Comparison of ENCODE assay signal across 17 mouse cellular contexts in genomic region chr4:44641831-44642587, GRCm38 (mm10).
DNase-seq lines count a peak whose midpoint lies in the region; ATAC-seq lines count a peak whose summit lies in the region.
"Had no signal": no experiment of that assay in that cellular context is flagged by ENCODE, and none has a peak within 500 bp of the region (broad histone marks: within the 10 kb centered on the region; RNA-seq: fewer than 3 reads in every experiment).

No protein-coding gene starts in this region.

- no peak overlapping the region for H3K4me3 ChIP-seq in neural tube, embryonic 11.5 days (ENCODE audit: low read depth, low read length)
- H3K4me3 ChIP-seq: heart, embryonic 10.5 days; liver, embryonic 13.5 days had no signal

- no peak overlapping the region for H3K9ac ChIP-seq in neural tube, embryonic 11.5 days (ENCODE audit: low read length)
- H3K9ac ChIP-seq: forebrain, postnatal 0 days; liver, embryonic 13.5 days had no signal

- no peaks in the 10 kb centered on the region for H3K27me3 ChIP-seq in neural tube, embryonic 11.5 days (ENCODE audit: control insufficient read depth, insufficient read depth, low read length)
- H3K27me3 ChIP-seq: liver, embryonic 13.5 days had no signal

- H3K27ac ChIP-seq in neural tube, embryonic 11.5 days (ENCODE audit: low read depth, low read length), result no peak overlapping the region; the same call in 1 of the 2 replicates
- H3K27ac ChIP-seq: heart, embryonic 10.5 days; liver, embryonic 13.5 days had no signal

- peak; percentile 77 for ATAC-seq in neural tube, embryonic 11.5 days (ENCODE audit: insufficient read depth, low FRiP score, low TSS enrichment)
- ATAC-seq: forebrain, postnatal 0 days; intestine, postnatal 0 days had no signal

- H3K4me1 ChIP-seq in neural tube, embryonic 11.5 days (ENCODE audit: control insufficient read depth, insufficient read depth, low read length), result peaks cover 5% of the 10 kb centered on the region
- H3K4me1 ChIP-seq: heart, embryonic 10.5 days; liver, embryonic 13.5 days had no signal

- H3K4me2 ChIP-seq in neural tube, embryonic 11.5 days (ENCODE audit: low read depth), result no peak overlapping the region
- H3K4me2 ChIP-seq: liver, embryonic 13.5 days had no signal

- 27% methylated on average over 12 of the region's 12 CpGs for WGBS in neural tube, embryonic 11.5 days

- peak; percentile 56 for DNase-seq in embryo, embryonic 10 days (ENCODE audit: low spot score)
- peak; percentile 78 for DNase-seq in forelimb bud, embryonic 11.5 days (ENCODE audit: low read depth, low spot score)
- peak; percentile 93 for DNase-seq in hindlimb bud, embryonic 11.5 days (ENCODE audit: extremely low spot score, low read depth, low spot score)
- peak; percentile 61 for DNase-seq in neural tube, embryonic 11.5 days (ENCODE audit: low spot score)
- DNase-seq in urinary bladder, adult 2 months (ENCODE audit: low spot score), result no peak
- DNase-seq in frontal cortex, postnatal 25 days (ENCODE audit: low spot score in 2 of 2), result no peak
- DNase-seq in kidney, postnatal 25 days, result no peak
- DNase-seq: cerebellum, adult 11 months; forebrain, postnatal 0 days; gastrocnemius, postnatal 25 days; heart, postnatal 14 days; kidney, postnatal 10 days; layer of hippocampus, adult 9-11 months; liver, embryonic 13.5 days; thymus, postnatal 4 days had no signal

- no peaks in the 10 kb centered on the region for H3K9me3 ChIP-seq in neural tube, embryonic 11.5 days (ENCODE audit: control insufficient read depth, low read length)
- H3K9me3 ChIP-seq: heart, embryonic 10.5 days; liver, embryonic 13.5 days had no signal

- H3K36me3 ChIP-seq in neural tube, embryonic 11.5 days (ENCODE audit: control insufficient read depth, insufficient read depth, low read length), result no peaks in the 10 kb centered on the region
- H3K36me3 ChIP-seq: heart, embryonic 10.5 days; liver, embryonic 13.5 days had no signal

Comparison
In these comparisons a context has a peak if more than half of its experiments do, and no peak if none do; other contexts are left out.
1. DNase-seq: peak in embryo, embryonic 10 days (single experiment), forelimb bud, embryonic 11.5 days (single experiment), hindlimb bud, embryonic 11.5 days (single experiment) and neural tube, embryonic 11.5 days (single experiment); none in urinary bladder, adult 2 months (single experiment), frontal cortex, postnatal 25 days (0 of 2) and kidney, postnatal 25 days (0 of 2).